Mouse (Mus musculus) spleen, adult 10 weeks (tissue): ENCODE data around the gene Ebpl. TPM values are rescaled to one million over a fixed set of nuclear protein-coding genes. Genes with fewer than 3 reads are reported as not detected.

Experiments
- polyA plus RNA-seq: library from polyadenylated mRNA; stranded (reverse); fragments of 350-450 nt; fragmentation: Illumina TruSeq; extraction: RNeasy Lipid Tissue Mini Kit (QIAGEN cat#74804); gene quantifications from one replicate; pipeline ENCODE4 v1.2.3, GENCODE M21; 2015; ENCODE audit warnings: low replicate concordance; ENCODE audit not compliant: insufficient read depth

Ebpl gene
- polyA plus RNA-seq: 3.9 TPM

GRCm38 (mm10) chr14:61360131-61360980 is at the start of gene Ebpl:
Gene Ebpl (minus strand): TSS chr14:61360439.

GRCm38 (mm10) chr14:61309593-61309992 is 50.6 kb downstream of the Ebpl start, which contains the start of gene Arl11:
Gene Arl11 (plus strand): TSS chr14:61309753.

Other genes with a start within 250 kb of the Ebpl start
- gene Sacs, start 222.0 kb downstream of the Ebpl start, polyA plus RNA-seq: 13.7 TPM
- gene Sgcg, start 101.9 kb downstream of the Ebpl start, polyA plus RNA-seq: 0.35 TPM
- gene Arl11, start 50.7 kb downstream of the Ebpl start, polyA plus RNA-seq: 4.3 TPM
- 49.0 TPM for gene Kpna3, start 79.4 kb upstream of the Ebpl start, polyA plus RNA-seq
- gene Spryd7, start 196.4 kb upstream of the Ebpl start, polyA plus RNA-seq: 10.1 TPM
- 4.7 TPM for gene Trim13, start 237.8 kb upstream of the Ebpl start, polyA plus RNA-seq
- not detected for gene Kcnrg, start 247.0 kb upstream of the Ebpl start, polyA plus RNA-seq